Mouse (Mus musculus): ENCODE measurements around the gene Xndc1.

- TF ChIP-seq CTCF (IDR thresholded peaks at IDR 0.05; ENCODE audit: low read depth, low read length) (no peak), POLR2A (IDR thresholded peaks at IDR 0.05; ENCODE audit: borderline replicate concordance, low read depth, low read length) (0 out of 2 replicates have a peak, but pooled peaks have one; percentile 33)
Observed at GRCm38 (mm10) chr7:102064655-102065045, 661 bp upstream of the Xndc1 start.
